Mouse (Mus musculus) MEL (cell line): ENCODE measurements around the gene Cdh6. TPM values are rescaled to one million over a fixed set of nuclear protein-coding genes. Genes with fewer than 3 reads are reported as not detected.

Experiments used
- DNase-seq: peaks from one replicate; pipeline ENCODE4 v3.0.0; 2011; ENCODE audit warnings: low read depth, low spot score
- H3K27ac ChIP-seq: 2 replicates; pipeline ENCODE4 v1.5.1; 2012; ENCODE audit warnings: low read depth, mild to moderate bottlenecking, control low read depth, low read length, moderate library complexity; ENCODE audit not compliant: control insufficient read depth
- H3K27me3 ChIP-seq, 2 experiments: fragments of 150-350 bp in 1 of 2; sonication (generic) in 1 of 2; 2 replicates each; pipeline ENCODE4 v1.6.1; 2012; ENCODE audit warnings: low read length in 2 of 2, mild to moderate bottlenecking in 2 of 2, improper control_type of control experiment in 1 of 2, moderate library complexity in 1 of 2; ENCODE audit not compliant: insufficient read depth in 2 of 2, control insufficient read depth in 1 of 2
- H3K36me3 ChIP-seq, 2 experiments: 2 replicates each; pipeline ENCODE4 v1.6.1; 2012 to 2014; ENCODE audit warnings: low read length in 2 of 2, improper control_type of control experiment in 1 of 2, inconsistent platforms in 1 of 2, mild to moderate bottlenecking in 1 of 2; ENCODE audit not compliant: insufficient read depth in 2 of 2, control insufficient read depth in 1 of 2
- H3K4me1 ChIP-seq, 2 experiments: fragments of 150-350 bp in 1 of 2; sonication (generic) in 1 of 2; 2 replicates each; pipeline ENCODE4 v1.6.1; 2012; ENCODE audit warnings: low read length in 2 of 2, improper control_type of control experiment in 1 of 2, mild to moderate bottlenecking in 1 of 2; ENCODE audit not compliant: insufficient read depth in 2 of 2, control insufficient read depth in 1 of 2
- H3K4me3 ChIP-seq, 2 experiments: fragments of 150-350 bp in 1 of 2; sonication (generic) in 1 of 2; 2 replicates each; pipeline ENCODE4 v1.5.1; 2012; ENCODE audit warnings: low read depth in 2 of 2, low read length in 2 of 2, mild to moderate bottlenecking in 2 of 2, moderate library complexity in 2 of 2, control low read depth in 1 of 2, improper control_type of control experiment in 1 of 2; ENCODE audit not compliant: control insufficient read depth in 1 of 2, insufficient read depth in 1 of 2
- H3K79me2 ChIP-seq: 2 replicates; pipeline ENCODE4 v1.6.1; 2012; ENCODE audit warnings: mild to moderate bottlenecking, low read length, moderate library complexity; ENCODE audit not compliant: control insufficient read depth, poor library complexity, insufficient read depth
- H3K9ac ChIP-seq: 2 replicates; pipeline ENCODE4 v1.6.1; 2012; ENCODE audit warnings: low read depth, mild to moderate bottlenecking, control low read depth, low read length, moderate library complexity; ENCODE audit not compliant: control insufficient read depth, poor library complexity, severe bottlenecking
- H3K9me3 ChIP-seq: fragments of 150-350 bp; sonication (generic); replicated peaks from 2 replicates; pipeline ENCODE4 v1.6.1; 2012; ENCODE audit warnings: mild to moderate bottlenecking, low read length, improper control_type of control experiment, moderate library complexity; ENCODE audit not compliant: insufficient read depth
- BHLHE40 ChIP-seq: IDR thresholded peaks from 2 replicates; pipeline ENCODE4 v1.6.1; 2012; ENCODE audit warnings: low read depth, mild to moderate bottlenecking, inconsistent platforms, low read length, improper control_type of control experiment, borderline replicate concordance
- CHD1 ChIP-seq: IDR thresholded peaks from 2 replicates; pipeline ENCODE4 v1.6.1; 2012; ENCODE audit warnings: low read depth, mild to moderate bottlenecking, inconsistent platforms, low read length, improper control_type of control experiment
- CHD2 ChIP-seq: IDR thresholded peaks from 2 replicates; pipeline ENCODE4 v1.6.1; 2011; ENCODE audit warnings: low read length, improper control_type of control experiment
- E2F4 ChIP-seq: IDR thresholded peaks from 2 replicates; pipeline ENCODE4 v1.6.1; 2011; ENCODE audit warnings: low read depth, low read length, improper control_type of control experiment, borderline replicate concordance
- EP300 ChIP-seq, 2 experiments: IDR thresholded peaks; 2 replicates each; pipeline ENCODE4 v1.6.1; 2011; ENCODE audit warnings: improper control_type of control experiment in 2 of 2, low read length in 2 of 2, low read depth in 1 of 2, mild to moderate bottlenecking in 1 of 2
- ETS1 ChIP-seq: IDR thresholded peaks from 2 replicates; pipeline ENCODE4 v1.6.1; 2012; ENCODE audit warnings: low read depth, mild to moderate bottlenecking, inconsistent platforms, low read length, improper control_type of control experiment, moderate library complexity
- JUND ChIP-seq: IDR thresholded peaks from 2 replicates; pipeline ENCODE4 v1.6.1; 2011; ENCODE audit warnings: low read depth, mild to moderate bottlenecking, improper control_type of control experiment, low read length
- MAFK ChIP-seq: IDR thresholded peaks from 2 replicates; pipeline ENCODE4 v1.6.1; 2011; ENCODE audit warnings: low read depth, mild to moderate bottlenecking, low read length, improper control_type of control experiment, borderline replicate concordance
- MAX ChIP-seq: IDR thresholded peaks from 2 replicates; pipeline ENCODE4 v1.6.1; 2011; ENCODE audit warnings: low read length, improper control_type of control experiment
- MEF2A ChIP-seq: IDR thresholded peaks from 2 replicates; pipeline ENCODE4 v1.6.1; 2014; ENCODE audit warnings: low read depth, mild to moderate bottlenecking, inconsistent platforms, low read length, improper control_type of control experiment; ENCODE audit not compliant: poor library complexity, insufficient replicate concordance, severe bottlenecking; ENCODE audit errors: extremely low read depth
- MYB ChIP-seq: IDR thresholded peaks from 2 replicates; pipeline ENCODE4 v1.6.1; 2011; ENCODE audit warnings: mild to moderate bottlenecking, low read depth, low read length, improper control_type of control experiment
- MYC ChIP-seq: IDR thresholded peaks from 2 replicates; pipeline ENCODE4 v1.6.1; 2011; ENCODE audit warnings: low read depth, mild to moderate bottlenecking, low read length, improper control_type of control experiment, moderate library complexity
- NRF1 ChIP-seq: IDR thresholded peaks from 2 replicates; pipeline ENCODE4 v1.6.1; 2014; ENCODE audit warnings: low read depth, mild to moderate bottlenecking, inconsistent platforms, low read length, improper control_type of control experiment, moderate library complexity; ENCODE audit not compliant: poor library complexity, insufficient read depth, severe bottlenecking
- POLR2A ChIP-seq, 2 experiments: IDR thresholded peaks; 2 replicates each; pipeline ENCODE4 v1.6.1; 2011 to 2012; ENCODE audit warnings: low read length in 2 of 2, mild to moderate bottlenecking in 2 of 2, control low read depth in 1 of 2, improper control_type of control experiment in 1 of 2, low read depth in 1 of 2, moderate library complexity in 1 of 2; ENCODE audit not compliant: control insufficient read depth in 1 of 2, insufficient read depth in 1 of 2, poor library complexity in 1 of 2
- POLR2AphosphoS2 ChIP-seq: IDR thresholded peaks from 2 replicates; pipeline ENCODE4 v1.6.1; 2011; ENCODE audit warnings: low read length, improper control_type of control experiment
- POLR2AphosphoS5 ChIP-seq: IDR thresholded peaks from 2 replicates; pipeline ENCODE4 v1.6.1; 2012; ENCODE audit warnings: low read depth, borderline replicate concordance, mild to moderate bottlenecking, inconsistent platforms, low read length, moderate library complexity, mixed read lengths
- RCOR1 ChIP-seq: IDR thresholded peaks from 2 replicates; pipeline ENCODE4 v1.6.1; 2012; ENCODE audit warnings: low read depth, mild to moderate bottlenecking, inconsistent platforms, low read length, improper control_type of control experiment
- SIN3A ChIP-seq: IDR thresholded peaks from 2 replicates; pipeline ENCODE4 v1.6.1; 2012; ENCODE audit warnings: low read length, improper control_type of control experiment, inconsistent platforms
- TAL1 ChIP-seq: IDR thresholded peaks from 2 replicates; pipeline ENCODE4 v1.6.1; 2012; ENCODE audit warnings: mild to moderate bottlenecking, inconsistent platforms, low read length, moderate library complexity, mixed read lengths
- TBP ChIP-seq: IDR thresholded peaks from 2 replicates; pipeline ENCODE4 v1.8.0; 2011; ENCODE audit warnings: low read depth, low read length, improper control_type of control experiment
- TCF12 ChIP-seq: IDR thresholded peaks from 2 replicates; pipeline ENCODE4 v1.6.1; 2014; ENCODE audit warnings: low read depth, mild to moderate bottlenecking, inconsistent platforms, low read length, improper control_type of control experiment, moderate library complexity
- UBTF ChIP-seq: IDR thresholded peaks from 2 replicates; pipeline ENCODE4 v1.6.1; 2012; ENCODE audit warnings: low read depth, mild to moderate bottlenecking, inconsistent platforms, low read length, improper control_type of control experiment, moderate library complexity, borderline replicate concordance; ENCODE audit not compliant: insufficient read depth
- USF2 ChIP-seq, 2 experiments: IDR thresholded peaks; 2 replicates each; pipeline ENCODE4 v1.6.1; 2011 to 2012; ENCODE audit warnings: improper control_type of control experiment in 2 of 2, low read length in 2 of 2, borderline replicate concordance in 1 of 2, inconsistent platforms in 1 of 2, low read depth in 1 of 2, mild to moderate bottlenecking in 1 of 2; ENCODE audit not compliant: insufficient read depth in 1 of 2
- ZC3H11A ChIP-seq: IDR thresholded peaks from 2 replicates; pipeline ENCODE4 v1.6.1; 2012; ENCODE audit warnings: low read depth, mild to moderate bottlenecking, inconsistent platforms, low read length, improper control_type of control experiment
- ZKSCAN1 ChIP-seq: IDR thresholded peaks from 2 replicates; pipeline ENCODE4 v1.6.1; 2012; ENCODE audit warnings: low read depth, mild to moderate bottlenecking, inconsistent platforms, low read length, improper control_type of control experiment, moderate library complexity
- polyA plus RNA-seq, 2 experiments: library from polyadenylated mRNA; stranded (reverse) in 1 of 2; unstranded in 1 of 2; fragments of >175 nt in 1 of 2; fragments of >200 nt in 1 of 2; gene quantifications; 2 replicates each; pipeline versions ENCODE4 v1.2.1 to v1.2.4; 2012; ENCODE audit warnings: low replicate concordance in 2 of 2, low read depth in 1 of 2; ENCODE audit not compliant: insufficient read length in 2 of 2, insufficient read depth in 1 of 2, missing spikeins in 1 of 2
- total RNA-seq: library from RNA; depleted of rRNA; stranded (reverse); fragments of 300-350 nt; gene quantifications from 2 replicates; pipeline ENCODE4 v1.2.3, GENCODE M21; 2012

The Cdh6 gene
- total and polyA plus RNA-seq, 3 experiments = not detected

DNA sequence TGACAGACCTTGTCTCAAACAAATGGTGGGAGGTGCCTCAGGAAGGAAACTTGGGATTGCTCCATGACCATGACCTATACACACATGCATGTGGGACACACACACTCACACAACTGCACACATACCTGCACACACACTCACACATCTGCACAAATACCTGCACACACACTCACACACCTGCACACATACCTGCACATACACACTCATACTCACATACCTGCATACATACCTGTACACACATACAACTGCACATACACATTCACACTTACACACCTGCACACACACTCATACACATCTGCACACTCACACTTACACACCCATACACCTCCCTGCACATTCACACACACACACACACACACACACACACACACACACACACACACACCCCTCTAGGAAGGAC, 20.6 kb upstream of the Cdh6 start:
- no peak overlapping the region for H3K9ac ChIP-seq
- no peaks in the 10 kb centered on the region for H3K4me1 ChIP-seq
- no peaks in the 10 kb centered on the region for H3K36me3 ChIP-seq
- no peak for DNase-seq
- no peak for TF ChIP-seq TBP
- TF ChIP-seq ZC3H11A = no peak
- TF ChIP-seq POLR2AphosphoS5 = peak; percentile 77; the same call in 1 of the 2 replicates
- no peak for TF ChIP-seq CHD2
- no peak for TF ChIP-seq MAX
- no peak for TF ChIP-seq POLR2AphosphoS2
- no peak for TF ChIP-seq BHLHE40
- no peak for TF ChIP-seq MYC
- TF ChIP-seq, all 39 proteins: peak for 1
- H3K27me3 ChIP-seq = no peaks in the 10 kb centered on the region
- no peaks in the 10 kb centered on the region for H3K9me3 ChIP-seq
- H3K27ac ChIP-seq = no peak overlapping the region
- H3K79me2 ChIP-seq = no peaks in the 10 kb centered on the region
- H3K4me3 ChIP-seq = no peak overlapping the region

DNA sequence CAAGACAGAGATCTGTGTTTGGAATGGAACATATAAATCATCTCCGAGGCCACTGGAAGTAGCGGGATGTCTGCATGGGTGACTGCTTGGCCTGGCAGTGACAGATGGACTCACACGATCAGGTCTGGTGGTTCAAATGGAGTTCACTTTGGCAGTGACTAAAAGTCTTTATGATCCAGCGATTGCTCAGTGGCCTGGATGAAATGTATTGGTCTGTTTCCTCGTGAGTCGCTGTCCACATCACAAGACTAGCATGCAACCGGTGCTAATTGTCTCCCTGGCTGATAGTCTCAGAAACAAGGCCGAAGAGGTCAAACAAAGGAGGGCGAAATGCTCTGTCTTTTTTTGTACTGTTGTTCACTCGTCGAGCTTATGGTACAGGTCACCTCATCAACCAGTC, 19.6 kb upstream of the Cdh6 start:
- H3K36me3 ChIP-seq = no peaks in the 10 kb centered on the region
- H3K27me3 ChIP-seq = no peaks in the 10 kb centered on the region
- no peaks in the 10 kb centered on the region for H3K9me3 ChIP-seq

DNA sequence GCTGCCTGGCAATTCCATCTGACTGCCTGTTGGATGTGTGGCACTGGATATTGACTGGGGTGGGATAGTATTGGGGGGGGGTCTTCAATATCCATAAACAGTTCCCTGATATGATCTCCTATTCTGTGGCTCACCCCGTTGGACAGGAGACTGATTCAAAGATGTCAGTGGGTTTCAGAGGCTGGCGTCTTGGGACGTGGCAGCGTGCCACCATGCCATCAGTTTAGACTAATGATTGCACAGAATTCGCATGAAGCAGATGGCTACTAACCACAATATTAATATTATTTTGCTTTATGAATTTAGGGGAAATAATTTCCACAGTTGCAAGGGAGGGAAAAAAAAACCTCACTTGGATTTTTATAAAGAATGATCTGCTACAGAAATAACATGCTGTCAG, 10.2 kb upstream of the Cdh6 start:
- H3K79me2 ChIP-seq = no peaks in the 10 kb centered on the region
- no peaks in the 10 kb centered on the region for H3K36me3 ChIP-seq
- H3K4me3 ChIP-seq = no peak overlapping the region
- no peaks in the 10 kb centered on the region for H3K4me1 ChIP-seq
- no peaks in the 10 kb centered on the region for H3K27me3 ChIP-seq
- no peak overlapping the region for H3K9ac ChIP-seq
- no peak for DNase-seq
- H3K27ac ChIP-seq = no peak overlapping the region
- no peaks in the 10 kb centered on the region for H3K9me3 ChIP-seq
- TF ChIP-seq JUND (no peak), TBP (no peak), POLR2A (IDR thresholded peaks at IDR 0.05; ENCODE audit: control insufficient read depth in 1 of 2, insufficient read depth in 1 of 2, low read depth in 1 of 2, low read length in 2 of 2, poor library complexity in 1 of 2) (no peak), MAFK (no peak), ZC3H11A (no peak), MEF2A (no peak), UBTF (no peak), ETS1 (no peak), E2F4 (no peak), MYB (no peak), CHD2 (no peak), USF2 (IDR thresholded peaks at IDR 0.05; ENCODE audit: borderline replicate concordance in 1 of 2, insufficient read depth in 1 of 2, low read depth in 1 of 2, low read length in 2 of 2) (no peak)

More for the DNA sequence above, 19.6 kb upstream of the Cdh6 start:
- Histone ChIP-seq H3K79me2 (no peaks in the 10 kb centered on the region), H3K9ac (no peak overlapping the region), H3K27ac (no peak overlapping the region), H3K4me3 (no peak overlapping the region), H3K4me1 (no peaks in the 10 kb centered on the region)
- TF ChIP-seq BHLHE40 = no peak
- TF ChIP-seq TAL1 = no peak
- TF ChIP-seq TCF12 = no peak
- TF ChIP-seq POLR2A (IDR thresholded peaks at IDR 0.05; ENCODE audit: control insufficient read depth in 1 of 2, insufficient read depth in 1 of 2, low read depth in 1 of 2, low read length in 2 of 2, poor library complexity in 1 of 2) = no peak
- TF ChIP-seq NRF1 = no peak
- TF ChIP-seq CHD1 = no peak
- no peak for TF ChIP-seq MYC
- TF ChIP-seq JUND = no peak
- TF ChIP-seq USF2 (IDR thresholded peaks at IDR 0.05; ENCODE audit: borderline replicate concordance in 1 of 2, insufficient read depth in 1 of 2, low read depth in 1 of 2, low read length in 2 of 2) = no peak
- no peak for TF ChIP-seq MYB
- TF ChIP-seq MEF2A = no peak
- no peak for TF ChIP-seq POLR2AphosphoS5
- TF ChIP-seq EP300 (IDR thresholded peaks at IDR 0.05; ENCODE audit: low read depth in 1 of 2, low read length in 2 of 2) = no peak
- TF ChIP-seq RCOR1 = no peak
- TF ChIP-seq TBP = no peak
- TF ChIP-seq ZKSCAN1 = no peak
- no peak for TF ChIP-seq SIN3A
- no peak for DNase-seq
